Mouse (Mus musculus) heart, embryonic 11.5 days (tissue): Measurements from ENCODE around the gene Oxct1. TPM values are rescaled to one million over a fixed set of nuclear protein-coding genes. Genes with fewer than 3 reads are reported as not detected.

ENCODE experiments used
- ATAC-seq: fragments of 200-750 bp; cut with Nextera tagmentation; replicated peaks from 2 replicates; pipeline ENCODE4 v1.8.0; 2017; ENCODE audit warnings: moderate library complexity; ENCODE audit not compliant: insufficient number of reproducible peaks, low FRiP score, low TSS enrichment
- H3K27ac ChIP-seq: fragments of 300-500 bp; sonication (generic); 2 replicates; pipeline ENCODE4 v1.5.1; 2014; ENCODE audit warnings: mild to moderate bottlenecking, low read depth, low read length
- H3K27me3 ChIP-seq: fragments of 300-500 bp; sonication (generic); 2 replicates; pipeline ENCODE4 v1.6.1; 2014; ENCODE audit warnings: mild to moderate bottlenecking, low read length, mixed read lengths; ENCODE audit not compliant: control insufficient read depth, insufficient read depth
- H3K36me3 ChIP-seq: fragments of 300-500 bp; sonication (generic); 2 replicates; pipeline ENCODE4 v1.6.1; 2014; ENCODE audit warnings: mild to moderate bottlenecking, low read length, moderate library complexity, mixed read lengths; ENCODE audit not compliant: control insufficient read depth, insufficient read depth
- H3K4me1 ChIP-seq: fragments of 300-500 bp; sonication (generic); 2 replicates; pipeline ENCODE4 v1.6.1; 2014; ENCODE audit warnings: low read length; ENCODE audit not compliant: control insufficient read depth, insufficient read depth
- H3K4me2 ChIP-seq: fragments of 300-500 bp; sonication (generic); 2 replicates; pipeline ENCODE4 v1.6.1; 2014; ENCODE audit warnings: mild to moderate bottlenecking, moderate library complexity
- H3K4me3 ChIP-seq: fragments of 300-500 bp; sonication (generic); 2 replicates; pipeline ENCODE4 v1.5.1; 2014; ENCODE audit warnings: low read depth, low read length
- H3K9ac ChIP-seq: fragments of 300-500 bp; sonication (generic); 2 replicates; pipeline ENCODE4 v1.6.1; 2014; ENCODE audit warnings: mild to moderate bottlenecking, low read depth, low read length, moderate library complexity
- H3K9me3 ChIP-seq: fragments of 300-500 bp; sonication (generic); replicated peaks from 2 replicates; pipeline ENCODE4 v1.6.1; 2016; ENCODE audit warnings: low read length; ENCODE audit not compliant: control insufficient read depth
- WGBS: fragments of 180-500 bp; shearing (Covaris S2); extraction: QIAGEN DNeasy Blood & Tissue Kit; methylation state at CpG from one replicate; pipeline ENCODE4 v1.1.7; 2014; ENCODE audit not compliant: insufficient replicate concordance; 5-methylcytosine and 5-hydroxymethylcytosine counted together
- polyA plus RNA-seq: library from polyadenylated mRNA; unstranded; fragments of >200 nt; fragmentation: Nextera tagmentation; extraction: Ambion mirVana; gene quantifications from 2 replicates; pipeline ENCODE4 v1.2.1, GENCODE M21; 2014

Oxct1 gene
- polyA plus RNA-seq, 1 experiment from 2014 or later: 282 TPM

DNA sequence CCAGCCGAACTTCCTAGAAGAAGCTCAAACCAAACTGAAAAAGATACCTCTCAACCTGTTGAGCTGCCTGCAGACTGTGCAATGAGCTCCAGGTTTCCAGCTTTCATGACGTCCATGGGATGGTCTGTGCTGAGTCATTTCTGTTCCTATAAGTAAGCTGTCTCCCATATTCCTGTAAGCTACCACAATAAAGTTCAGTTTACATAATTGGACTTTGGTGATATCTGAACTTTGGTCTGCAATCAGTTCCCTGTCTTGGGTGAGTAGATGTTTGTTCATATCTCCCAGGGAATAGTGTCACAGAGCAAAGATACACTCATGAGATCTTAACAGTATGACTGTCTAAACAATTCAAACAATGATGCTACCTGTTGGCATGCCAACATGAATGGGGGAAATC lies 141.8 kb downstream of the Oxct1 start:
- no peak overlapping the region for H3K4me2 ChIP-seq
- H3K27ac ChIP-seq: no peak overlapping the region
- H3K4me3 ChIP-seq: no peak overlapping the region
- 0 out of 2 replicates have a peak, but pooled peaks cover 2% of the 10 kb centered on the region for H3K9me3 ChIP-seq
- no peak overlapping the region for H3K9ac ChIP-seq
- H3K27me3 ChIP-seq: no peaks in the 10 kb centered on the region
- 69% methylated on average over 2 of the region's 2 CpGs for WGBS
- H3K36me3 ChIP-seq: no peaks in the 10 kb centered on the region
- ATAC-seq: no peak
- no peaks in the 10 kb centered on the region for H3K4me1 ChIP-seq

DNA sequence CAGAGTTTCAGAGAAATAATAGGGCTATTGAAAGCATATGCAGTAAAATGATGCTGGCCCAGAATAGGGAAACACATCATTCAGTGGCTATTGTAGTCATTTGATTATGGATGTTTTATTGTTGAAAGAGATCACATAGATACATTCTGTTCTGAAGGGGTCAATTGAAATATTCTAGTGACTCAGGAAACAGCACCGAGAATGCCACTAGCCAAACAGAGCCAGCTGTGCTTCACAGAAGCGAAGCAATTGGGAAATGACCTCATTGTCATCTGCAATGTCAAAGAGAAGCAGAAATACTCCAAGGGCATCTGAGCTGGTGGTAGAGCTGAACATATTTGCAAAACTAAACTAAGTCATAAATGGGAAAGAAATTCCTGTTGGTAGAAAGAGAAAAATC lies 145.4 kb downstream of the Oxct1 start:
- 63% methylated on average over 2 of the region's 2 CpGs for WGBS
- no peak for ATAC-seq
- H3K4me1 ChIP-seq: no peaks in the 10 kb centered on the region
- no peak overlapping the region for H3K27ac ChIP-seq
- no peak overlapping the region for H3K4me3 ChIP-seq
- H3K27me3 ChIP-seq: no peaks in the 10 kb centered on the region
- no peak overlapping the region for H3K4me2 ChIP-seq
- H3K36me3 ChIP-seq: no peaks in the 10 kb centered on the region
- H3K9me3 ChIP-seq: 0 out of 2 replicates have a peak, but pooled peaks cover 1% of the 10 kb centered on the region
- H3K9ac ChIP-seq: no peak overlapping the region

DNA sequence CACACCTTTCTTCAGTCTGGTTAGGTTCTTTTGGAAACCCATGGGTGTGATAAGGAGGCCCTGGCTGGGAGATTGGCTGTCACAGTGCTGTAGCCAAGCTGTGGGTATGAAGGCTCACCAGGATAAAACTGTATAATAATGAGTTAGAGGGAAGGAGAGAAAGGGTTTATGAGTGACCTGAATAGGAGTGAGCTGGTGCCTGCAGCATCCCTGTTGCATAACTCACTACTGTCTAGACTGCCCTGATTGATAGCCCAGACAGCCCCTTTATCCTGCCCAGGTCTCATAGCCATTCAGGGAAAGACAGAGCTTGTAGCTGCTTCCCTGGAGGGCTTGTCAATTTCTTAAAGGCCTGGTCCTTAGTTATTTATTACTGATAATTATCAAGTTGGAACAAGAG lies 171.7 kb downstream of the Oxct1 start:
- H3K36me3 ChIP-seq: no peaks in the 10 kb centered on the region
- ATAC-seq: no peak
- H3K9me3 ChIP-seq: no peaks in the 10 kb centered on the region
- H3K9ac ChIP-seq: no peak overlapping the region
- H3K4me2 ChIP-seq: no peak overlapping the region
- H3K4me3 ChIP-seq: no peak overlapping the region
- no peaks in the 10 kb centered on the region for H3K27me3 ChIP-seq
- no peak overlapping the region for H3K27ac ChIP-seq
- no peaks in the 10 kb centered on the region for H3K4me1 ChIP-seq

Other genes starting within 250 kb of the Oxct1 start
- 11.1 and 12.3 TPM in 2 replicates for gene Fbxo4, start 46.8 kb upstream of the Oxct1 start, polyA plus RNA-seq
- gene AW549877, start 30.6 kb upstream of the Oxct1 start, polyA plus RNA-seq: 36.7 and 43.2 TPM in 2 replicates